In the genomic region with DNA sequence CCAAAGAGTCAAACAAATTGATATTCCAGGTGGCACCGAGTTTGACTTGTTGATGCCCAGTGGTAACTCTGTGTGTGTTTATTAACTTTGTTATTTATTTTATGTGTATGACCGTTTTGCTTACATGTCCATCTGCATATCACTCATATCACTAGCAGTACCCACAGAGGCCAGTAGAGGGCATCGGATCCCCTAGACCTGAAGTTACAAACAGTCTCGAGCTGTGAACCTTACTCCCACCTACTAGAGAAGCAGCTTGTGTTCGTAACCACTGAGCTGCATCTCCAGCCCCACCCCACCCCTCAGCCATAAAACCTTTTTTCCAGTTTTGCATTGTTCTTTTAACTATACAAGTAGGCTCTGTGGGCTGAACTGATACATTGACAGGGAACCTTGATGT, we compare ENCODE assay signal across 9 mouse cellular contexts.
DNase-seq lines count a peak whose midpoint lies in the region; ATAC-seq lines count a peak whose summit lies in the region.
"Had no signal": no experiment of that assay in that cellular context is flagged by ENCODE, and none has a peak within 500 bp of the region (broad histone marks: within the 10 kb centered on the region; RNA-seq: fewer than 3 reads in every experiment).

No protein-coding gene starts in this region.

- 54% methylated on average over 5 of the region's 5 CpGs for WGBS in kidney, embryonic 14.5 days

- H3K9ac ChIP-seq in kidney, embryonic 14.5 days (ENCODE audit: low read depth, low read length) = no peak overlapping the region

- H3K36me3 ChIP-seq in kidney, embryonic 14.5 days (ENCODE audit: control insufficient read depth, insufficient read depth, low read length) = no peaks in the 10 kb centered on the region

- no peak overlapping the region for H3K27ac ChIP-seq in kidney, embryonic 14.5 days (ENCODE audit: low read depth, low read length)

- peak; percentile 36 to 45 for DNase-seq in kidney, postnatal 4 days
- DNase-seq in CD4-positive helper T cell, adult 2 months (ENCODE audit: low read depth, low spot score) = peak; percentile 40
- DNase-seq in R1 (ENCODE audit: low read depth, low spot score) = peak; percentile 41
- no peak for DNase-seq in frontal cortex, postnatal 25 days (ENCODE audit: low spot score in 2 of 2)
- DNase-seq in gastrocnemius, adult 18-20 months (ENCODE audit: low spot score) = no peak
- DNase-seq in layer of hippocampus, adult 11-12 months (ENCODE audit: low spot score) = no peak
- DNase-seq: layer of hippocampus, postnatal 36 days had no signal

- no peaks in the 10 kb centered on the region for H3K27me3 ChIP-seq in kidney, embryonic 14.5 days (ENCODE audit: control insufficient read depth, insufficient read depth, low read length)

- H3K4me3 ChIP-seq in kidney, embryonic 14.5 days (ENCODE audit: low read length) = no peak overlapping the region

- H3K4me1 ChIP-seq in kidney, embryonic 14.5 days (ENCODE audit: control insufficient read depth, insufficient read depth, low read length) = no peaks in the 10 kb centered on the region

- H3K9me3 ChIP-seq in kidney, embryonic 14.5 days (ENCODE audit: control insufficient read depth, low read length) = peaks cover 7% of the 10 kb centered on the region

- ATAC-seq in kidney, embryonic 14.5 days (ENCODE audit: low FRiP score, low TSS enrichment) = no peak
- peak; percentile 47 for ATAC-seq in megakaryocyte, adult 5-6 weeks (ENCODE audit: poor library complexity, severe bottlenecking)

- H3K4me2 ChIP-seq in kidney, embryonic 14.5 days (replicated peaks; ENCODE audit: low read depth, low read length) = no peak overlapping the region

Comparison
In these comparisons a context has a peak if more than half of its experiments do, and no peak if none do; other contexts are left out.
1. DNase-seq: peak in kidney, postnatal 4 days (2 of 2), CD4-positive helper T cell, adult 2 months (single experiment) and R1 (single experiment); none in frontal cortex, postnatal 25 days (0 of 2), gastrocnemius, adult 18-20 months (single experiment) and layer of hippocampus, adult 11-12 months (single experiment).